Mouse (Mus musculus): ENCODE results near the gene Zfyve26.

Zfyve26 gene

DNA sequence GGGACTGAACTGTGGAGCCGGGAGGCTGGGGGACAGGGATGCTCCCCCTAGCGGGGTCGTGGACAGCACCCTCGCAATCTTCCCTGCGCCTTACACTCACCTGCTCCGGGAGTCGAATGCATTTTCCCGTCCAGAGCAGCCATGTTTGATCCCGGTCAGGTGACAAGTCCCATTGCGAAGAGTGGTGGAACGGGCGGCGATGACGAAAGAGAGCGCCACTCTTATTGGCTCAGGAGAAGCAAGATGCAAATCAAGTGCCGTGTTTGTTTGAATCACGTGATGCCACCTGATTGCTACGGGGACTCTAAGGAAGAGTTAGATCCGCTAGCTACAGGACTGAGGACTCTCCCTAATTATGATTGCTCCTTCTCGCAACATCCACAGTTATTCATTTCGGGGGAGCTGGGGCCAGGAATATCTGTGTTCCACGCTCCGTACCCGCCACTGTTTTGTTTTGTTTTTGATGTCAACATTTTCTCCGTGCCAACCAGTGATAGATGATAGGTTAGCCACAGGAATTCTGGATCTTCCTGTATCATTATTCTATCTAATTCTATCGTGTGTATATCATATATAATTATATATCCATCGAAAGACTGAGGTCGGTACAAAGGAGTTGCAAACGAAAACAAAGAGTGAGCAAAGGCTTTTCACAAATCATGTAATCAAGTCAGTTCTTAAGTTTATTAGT lies at the start of gene Zfyve26:
TSS of gene Zfyve26 (minus strand) at position 179 of the 691 bp plus-strand sequence.
- peak; percentile 97 for DNase-seq (ENCODE audit: low spot score)

DNA sequence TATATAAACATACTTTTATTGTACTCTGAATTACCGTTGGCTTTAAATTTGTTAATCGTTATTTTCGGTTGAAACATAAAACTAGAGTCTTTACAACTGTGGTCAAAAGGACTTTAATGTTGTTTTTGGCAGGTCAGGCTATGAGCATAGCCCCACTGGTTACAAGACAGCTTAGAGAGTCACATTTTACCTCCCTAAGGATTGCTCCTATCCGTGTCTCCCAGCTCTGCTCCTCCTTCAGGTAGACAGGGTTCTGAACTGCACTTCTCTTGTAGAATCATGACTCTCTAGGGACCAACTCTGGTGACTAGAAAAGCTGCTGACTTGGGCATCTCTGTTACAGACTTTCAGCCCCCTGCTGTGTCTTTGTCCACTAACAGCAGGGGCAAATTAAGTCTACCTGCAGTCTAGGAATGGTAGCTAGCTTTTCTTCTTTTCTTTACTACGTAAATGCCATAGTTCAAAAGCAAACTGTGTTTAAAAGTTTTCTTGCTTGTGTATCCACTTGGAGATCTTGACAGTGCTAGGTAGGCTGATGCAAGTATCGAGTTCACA lies 45.3 kb upstream of the Zfyve26 start:
- no peak for DNase-seq (ENCODE audit: low spot score)

DNA sequence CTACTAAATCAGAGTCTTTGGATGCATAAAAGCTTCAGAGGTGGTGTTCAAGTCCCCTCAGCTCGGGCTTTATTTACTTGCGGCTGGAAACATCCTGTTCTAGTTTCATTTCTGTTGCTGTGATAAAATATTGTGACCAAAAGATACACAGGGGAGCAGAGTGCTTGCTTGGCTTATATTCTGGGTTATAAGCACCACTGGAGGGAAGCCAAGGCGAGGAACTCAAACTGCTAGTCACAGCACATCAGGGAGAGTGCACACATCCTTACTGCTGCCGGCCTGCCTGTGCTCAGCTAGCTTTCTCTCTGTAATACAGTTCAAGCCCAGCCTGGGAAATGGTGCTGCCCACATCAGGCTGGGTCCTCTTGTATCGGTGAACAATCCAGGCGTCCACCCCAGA lies 44.4 kb upstream of the Zfyve26 start:
- no peak for DNase-seq (ENCODE audit: low spot score)

DNA sequence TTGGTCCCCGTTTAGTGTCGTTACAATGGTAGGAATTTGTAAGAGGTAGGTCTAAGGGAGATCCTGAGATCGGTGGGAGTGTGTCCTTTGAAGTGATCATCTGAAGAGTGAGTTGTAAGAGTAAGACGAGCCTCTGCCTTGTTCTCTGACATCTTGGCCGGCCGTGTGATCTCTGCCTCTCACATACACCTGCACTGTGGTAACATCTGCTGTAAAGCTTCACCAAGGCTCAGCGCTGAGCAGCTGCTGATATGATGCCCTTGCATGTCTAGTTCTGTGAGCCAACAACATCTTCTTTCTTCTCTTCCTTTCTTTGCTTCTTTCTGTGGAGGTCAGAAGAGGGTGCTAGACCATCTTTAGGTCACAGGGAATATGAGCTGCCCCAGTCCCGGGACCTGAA lies 42.7 kb upstream of the Zfyve26 start:
- DNase-seq (ENCODE audit: low spot score) = no peak

DNA sequence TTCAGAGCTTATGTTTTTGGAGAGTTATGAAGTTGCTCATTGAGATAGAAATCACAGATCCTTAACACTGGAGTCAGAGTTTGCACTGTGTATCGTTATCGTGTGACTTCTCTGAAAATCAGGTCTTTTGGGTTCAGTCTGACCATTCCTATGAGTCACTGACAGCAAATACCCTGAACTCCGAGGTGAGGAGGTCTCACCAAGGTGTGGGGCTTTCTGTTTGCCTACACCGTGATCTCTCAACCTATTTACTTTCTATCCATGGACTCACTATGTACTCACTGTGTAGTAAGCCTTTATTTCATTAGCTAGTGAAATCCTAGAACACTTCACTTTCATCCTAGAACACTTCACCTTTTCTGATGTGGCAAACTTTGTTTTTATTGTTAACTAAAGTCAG lies 35.6 kb upstream of the Zfyve26 start:
- no peak for DNase-seq (ENCODE audit: low spot score)

DNA sequence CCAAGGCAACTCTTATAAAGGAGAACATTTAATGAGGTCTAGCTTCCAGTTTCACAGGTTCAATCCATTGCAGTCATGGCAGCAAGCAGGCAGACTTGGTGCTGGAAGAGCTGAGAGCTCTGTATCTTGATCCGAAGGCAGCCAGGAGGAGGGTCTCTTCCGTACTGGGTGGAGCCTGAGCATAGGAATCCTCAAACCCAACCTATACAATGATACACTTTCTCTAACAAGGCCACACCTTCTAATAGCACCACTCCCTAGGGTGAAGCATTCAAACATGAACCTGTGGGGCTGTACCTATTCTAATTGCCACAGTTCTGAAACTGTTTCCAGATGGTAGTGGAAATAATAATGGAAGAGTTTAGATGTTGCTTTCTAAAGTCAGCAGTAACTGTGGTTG lies 34.5 kb upstream of the Zfyve26 start:
- no peak for DNase-seq (ENCODE audit: low spot score)

DNA sequence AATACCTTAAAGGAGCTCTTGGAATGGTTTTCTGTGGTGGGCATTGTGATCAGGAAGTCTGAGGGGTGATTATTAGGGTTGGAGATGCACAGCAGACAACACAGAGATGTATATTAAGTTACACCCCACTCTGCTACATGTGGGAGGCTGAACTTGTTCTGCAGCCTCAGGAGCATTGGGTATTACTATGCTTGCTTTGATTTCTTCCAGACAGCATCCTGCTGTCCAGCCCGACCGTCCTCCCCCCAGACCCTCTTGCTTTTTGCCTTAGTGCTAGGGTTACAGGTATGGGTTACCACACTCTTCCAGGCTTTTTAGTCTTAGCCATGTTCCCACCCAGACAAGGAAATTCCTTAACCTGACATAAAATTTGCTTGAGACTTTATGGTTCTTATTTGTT lies 31.8 kb upstream of the Zfyve26 start:
- no peak for DNase-seq (ENCODE audit: low spot score)

DNA sequence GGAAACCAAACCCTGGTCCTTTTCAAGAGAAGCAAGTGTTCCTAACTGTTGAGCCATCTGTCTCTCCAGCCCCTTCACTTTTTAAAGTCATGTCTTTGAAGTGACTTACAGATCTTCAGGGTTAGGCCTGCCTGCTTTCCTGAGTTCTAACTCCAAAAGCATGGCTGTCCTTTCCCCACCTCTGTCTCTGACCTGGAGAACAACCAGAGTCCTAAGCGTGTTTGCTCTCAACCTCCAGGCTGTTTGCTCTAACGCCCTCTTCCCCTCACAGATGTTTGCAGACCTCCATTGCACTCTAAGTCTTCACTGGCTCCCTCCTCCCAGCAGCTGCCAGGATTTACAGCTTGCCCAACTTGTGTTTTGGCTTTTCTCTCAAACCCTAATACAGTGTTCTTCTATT lies 30.6 kb upstream of the Zfyve26 start:
- no peak for DNase-seq (ENCODE audit: low spot score)

DNA sequence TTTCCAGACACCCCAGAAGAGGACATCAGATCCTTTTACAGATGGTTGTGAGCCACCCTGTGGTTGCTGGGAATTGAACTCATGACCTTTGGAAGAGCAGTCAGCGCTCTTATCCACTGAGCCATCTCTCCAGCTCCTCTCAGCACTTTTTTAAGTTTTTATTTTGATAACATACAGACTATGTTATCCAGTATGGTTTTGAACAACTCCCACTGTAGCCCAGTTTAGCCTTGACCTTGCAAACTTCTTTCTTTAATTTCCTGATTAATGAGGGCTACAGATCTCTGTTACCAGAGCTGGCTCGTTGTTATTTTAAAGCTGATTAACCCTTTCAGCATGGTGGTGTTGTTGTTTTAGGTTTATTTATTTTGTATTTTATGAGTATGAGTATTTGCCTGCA lies 30.1 kb upstream of the Zfyve26 start:
- no peak for DNase-seq (ENCODE audit: low spot score)

DNA sequence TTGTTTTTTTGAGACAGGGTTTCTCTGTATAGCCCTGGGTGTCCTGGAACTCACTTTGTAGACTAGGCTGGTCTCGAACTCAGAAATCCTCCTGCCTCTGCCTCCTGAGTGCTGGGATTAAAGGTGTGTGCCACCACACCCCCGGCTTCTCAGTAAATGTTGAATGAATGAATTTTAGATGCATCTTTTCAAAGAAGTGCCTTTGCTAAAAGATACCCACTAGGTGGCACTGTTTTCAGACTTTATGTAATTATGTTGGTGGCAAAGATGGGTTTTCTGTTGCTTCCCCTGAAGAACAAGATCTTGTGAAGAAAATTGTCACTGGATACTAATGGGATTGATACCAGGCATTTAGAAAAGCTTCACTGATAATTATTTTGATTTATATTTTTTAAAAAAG lies 26.4 kb upstream of the Zfyve26 start:
- peak; percentile 82 for DNase-seq (ENCODE audit: low spot score)

DNA sequence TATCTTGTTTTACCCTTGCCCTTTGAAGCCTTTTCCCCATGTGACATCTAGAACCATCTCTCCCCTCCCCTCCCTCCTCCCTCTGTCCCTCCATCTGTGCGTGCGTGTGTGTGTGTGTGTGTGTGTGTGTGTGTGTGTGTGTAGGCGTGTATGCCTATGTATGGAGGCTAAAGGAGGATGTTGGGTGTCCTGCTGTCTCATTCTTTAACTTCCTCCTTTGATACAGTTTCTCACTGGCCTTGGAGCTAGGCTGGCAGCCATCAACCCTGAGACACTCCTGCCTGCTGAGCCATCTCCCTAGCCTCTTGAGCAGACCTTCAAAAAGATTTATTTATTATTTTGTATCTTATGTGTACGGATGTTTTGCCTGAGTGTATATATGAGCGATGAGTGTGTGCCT lies 24.8 kb upstream of the Zfyve26 start:
- DNase-seq (ENCODE audit: low spot score) = no peak

DNA sequence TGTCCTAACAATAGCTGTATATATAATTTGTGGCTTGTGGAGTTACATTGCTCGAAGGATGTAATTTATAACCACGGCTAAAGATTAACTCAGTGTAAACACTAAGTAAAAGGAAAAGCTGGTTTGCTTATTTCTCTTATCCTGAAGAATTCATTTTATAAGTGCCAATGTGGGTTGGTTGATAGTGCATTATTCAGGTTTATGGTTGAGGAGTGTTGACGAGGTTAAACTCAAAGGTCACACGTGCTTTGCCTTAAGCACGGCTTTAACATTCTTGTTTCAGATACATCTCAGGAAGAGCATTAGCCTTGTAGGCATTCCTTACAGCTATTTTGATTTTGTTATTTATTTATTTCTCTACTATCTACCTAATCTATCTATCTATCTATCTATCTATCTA lies 21.2 kb upstream of the Zfyve26 start:
- DNase-seq (ENCODE audit: low spot score) = no peak

DNA sequence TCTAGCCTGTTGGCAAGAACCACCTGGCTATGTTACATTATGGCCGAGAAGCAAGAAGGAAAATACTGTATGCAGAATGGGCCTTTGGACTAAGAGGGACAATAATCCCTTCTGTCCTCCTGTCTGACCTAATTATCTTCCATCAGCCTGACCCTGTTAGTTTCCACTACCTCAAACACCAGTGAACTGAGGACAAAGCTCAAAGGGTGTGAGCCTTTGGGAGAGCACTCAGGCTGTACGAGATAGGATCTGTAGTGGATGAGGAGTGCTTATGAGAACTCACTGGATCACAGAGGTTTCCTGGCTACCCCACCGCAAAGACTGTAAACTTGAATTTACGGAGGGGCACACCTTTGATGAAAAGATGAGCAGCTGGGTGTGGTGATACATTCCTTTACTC lies 17.6 kb upstream of the Zfyve26 start:
- peak; percentile 38 for DNase-seq (ENCODE audit: low spot score)

DNA sequence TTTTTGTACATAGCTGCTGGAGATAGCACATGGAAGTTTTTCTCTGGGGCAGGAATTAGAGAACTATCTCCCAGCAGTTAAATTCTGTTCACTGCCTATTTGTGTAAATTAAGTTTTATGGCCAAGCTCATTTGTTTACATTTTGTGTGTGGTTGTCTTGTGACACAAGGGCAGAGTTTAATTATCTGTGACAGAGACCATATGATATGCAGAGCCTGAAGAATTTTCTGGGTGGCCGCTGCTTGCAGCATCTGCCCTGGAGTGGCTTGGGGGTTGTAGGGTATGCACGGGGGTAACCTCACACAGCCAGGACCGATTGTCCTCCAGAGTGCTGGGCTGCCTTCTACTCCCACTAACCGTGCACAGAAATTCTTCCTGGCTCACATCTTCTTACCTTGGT lies 9.9 kb upstream of the Zfyve26 start:
- DNase-seq (ENCODE audit: low spot score) = no peak

DNA sequence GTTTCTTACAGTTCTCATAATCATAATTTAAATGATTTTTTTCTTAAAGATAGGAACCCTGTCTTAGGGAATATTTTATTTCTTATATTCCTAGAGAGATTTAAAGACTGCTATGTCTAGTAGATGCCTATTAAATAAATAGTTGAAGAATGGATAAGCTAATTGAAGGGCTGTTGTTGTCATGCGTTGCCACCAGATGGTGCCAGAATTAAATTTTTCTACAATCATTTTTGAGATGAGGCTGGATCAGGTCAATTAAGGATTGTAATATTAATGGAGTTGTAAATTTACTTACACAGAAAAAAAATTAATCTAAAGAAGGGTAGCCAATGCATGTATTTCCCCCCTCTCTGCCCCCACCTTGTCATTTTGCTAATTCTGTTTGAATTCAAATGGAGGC lies 9.0 kb upstream of the Zfyve26 start:
- DNase-seq (ENCODE audit: low spot score) = peak; percentile 31

DNA sequence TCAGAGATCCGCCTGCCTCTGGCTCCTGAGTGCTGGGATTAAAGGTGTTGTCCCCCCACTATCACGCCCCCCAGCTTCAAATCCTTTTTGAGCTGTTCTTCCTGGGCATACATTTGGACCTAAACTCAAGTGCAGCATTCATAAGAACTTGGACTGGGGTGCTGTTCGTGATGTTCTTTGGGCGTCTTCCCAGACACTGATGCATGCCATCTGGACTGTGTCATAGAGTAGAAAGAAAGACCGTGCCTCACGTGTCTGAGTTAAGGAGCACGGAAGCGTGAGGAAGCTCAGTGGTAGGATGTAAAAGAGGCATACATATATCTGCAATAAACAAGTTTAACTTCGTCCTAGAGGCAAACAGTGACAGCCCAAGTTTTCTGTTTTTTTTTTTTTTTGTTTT lies 5.7 kb upstream of the Zfyve26 start:
- no peak for DNase-seq (ENCODE audit: low spot score)

DNA sequence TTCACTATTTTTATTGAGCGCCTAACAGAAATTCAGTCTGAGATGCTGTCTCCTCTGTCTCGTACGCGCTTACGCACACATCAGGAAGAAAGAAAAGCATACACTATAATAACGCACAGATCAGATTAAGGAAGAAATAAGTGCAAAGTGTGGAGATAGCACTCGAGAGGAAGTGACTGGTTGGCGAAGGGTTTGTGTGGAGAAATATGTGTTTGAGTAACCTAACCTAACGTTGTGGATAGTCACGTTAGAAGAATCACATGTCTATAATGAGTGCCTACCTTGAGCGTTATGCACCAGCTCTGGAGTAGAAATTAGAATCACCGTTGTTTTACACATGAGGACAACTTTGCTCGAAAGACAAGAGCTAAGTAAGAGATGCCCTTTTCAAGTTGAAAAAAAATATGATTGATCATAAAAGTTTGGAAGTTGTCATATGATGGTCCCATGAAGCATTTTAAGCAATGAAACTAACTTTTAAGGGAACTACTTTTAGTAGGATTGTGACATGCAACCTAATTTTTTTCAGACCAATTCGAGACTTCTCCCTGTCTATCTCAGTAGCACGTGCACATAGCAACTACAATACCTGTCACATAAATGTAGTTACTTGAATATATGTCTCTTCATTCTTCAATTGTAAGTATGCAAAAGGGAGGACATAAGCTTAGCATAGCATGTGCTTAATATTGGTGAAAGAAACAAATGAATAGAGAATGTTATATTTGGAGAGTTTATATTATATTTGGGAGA lies 2.0 kb upstream of the Zfyve26 start:
- no peak for DNase-seq (ENCODE audit: low spot score)

DNA sequence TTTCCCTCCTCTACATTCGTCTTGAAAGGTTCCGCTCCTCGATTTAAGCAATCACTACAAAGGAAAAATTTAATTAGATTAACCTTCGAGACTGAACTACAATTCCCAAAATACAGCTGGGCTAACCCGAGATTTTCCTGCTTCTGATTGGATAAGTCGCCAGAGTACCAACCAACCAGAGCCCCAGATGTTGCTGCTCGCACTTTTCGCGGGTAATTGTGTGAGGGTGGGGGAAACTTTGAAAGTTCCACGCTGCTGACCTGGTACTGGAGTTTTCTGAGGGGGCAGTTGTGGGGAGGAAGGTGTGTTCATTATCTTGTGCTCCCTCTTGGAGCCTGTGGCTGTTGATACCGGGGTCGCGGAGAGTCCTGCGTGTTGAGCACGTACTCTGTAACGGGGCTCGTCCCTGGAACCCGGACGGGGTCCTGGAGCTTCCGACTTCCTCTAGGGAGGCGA lies 1.0 kb upstream of the Zfyve26 start, which contains the start of gene Rad51b:
TSS of gene Rad51b (plus strand) at position 162 of the 456 bp plus-strand sequence.
- DNase-seq (ENCODE audit: low spot score) = peak; percentile 95

DNA sequence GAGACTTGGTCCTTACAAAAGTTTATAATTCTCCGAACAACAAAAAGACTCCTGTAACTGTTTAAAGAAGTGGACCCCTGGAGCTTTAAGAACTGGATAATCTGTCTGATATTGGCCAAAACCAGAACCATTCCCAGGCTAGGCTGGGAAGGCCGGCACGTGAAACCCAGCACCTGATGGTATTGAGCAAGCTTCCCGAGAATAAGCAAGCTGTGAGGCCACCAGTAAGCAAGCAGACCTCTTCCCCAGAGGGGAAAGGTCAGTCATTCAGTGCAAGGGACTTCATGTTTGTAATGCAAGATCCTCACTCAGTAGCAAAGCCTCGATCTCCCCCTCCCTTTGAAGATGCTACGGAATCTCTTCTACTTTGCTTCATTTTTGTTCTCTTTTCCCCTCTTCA lies 3.2 kb downstream of the Zfyve26 start:
- no peak for DNase-seq (ENCODE audit: low spot score)

DNA sequence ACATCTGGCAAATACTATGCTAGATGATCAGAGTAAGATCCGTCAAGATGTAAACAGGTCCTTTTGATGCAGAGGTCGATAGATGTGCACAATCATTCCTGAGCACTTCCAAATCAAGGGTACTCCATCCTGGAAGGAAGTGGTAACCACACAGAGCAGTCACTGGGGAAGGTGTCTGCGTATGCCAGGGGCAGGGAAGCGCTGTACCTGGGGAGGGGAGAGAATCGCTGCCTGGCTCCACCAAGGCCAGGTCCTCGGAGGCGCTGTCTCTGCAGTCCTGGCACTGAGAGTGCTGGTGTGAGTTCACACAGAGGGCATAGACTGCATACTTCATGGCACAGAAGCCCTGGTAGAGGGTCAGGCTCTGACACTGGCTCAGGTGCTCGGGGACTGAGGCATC lies 13.5 kb downstream of the Zfyve26 start:
- DNase-seq (ENCODE audit: low spot score) = no peak

DNA sequence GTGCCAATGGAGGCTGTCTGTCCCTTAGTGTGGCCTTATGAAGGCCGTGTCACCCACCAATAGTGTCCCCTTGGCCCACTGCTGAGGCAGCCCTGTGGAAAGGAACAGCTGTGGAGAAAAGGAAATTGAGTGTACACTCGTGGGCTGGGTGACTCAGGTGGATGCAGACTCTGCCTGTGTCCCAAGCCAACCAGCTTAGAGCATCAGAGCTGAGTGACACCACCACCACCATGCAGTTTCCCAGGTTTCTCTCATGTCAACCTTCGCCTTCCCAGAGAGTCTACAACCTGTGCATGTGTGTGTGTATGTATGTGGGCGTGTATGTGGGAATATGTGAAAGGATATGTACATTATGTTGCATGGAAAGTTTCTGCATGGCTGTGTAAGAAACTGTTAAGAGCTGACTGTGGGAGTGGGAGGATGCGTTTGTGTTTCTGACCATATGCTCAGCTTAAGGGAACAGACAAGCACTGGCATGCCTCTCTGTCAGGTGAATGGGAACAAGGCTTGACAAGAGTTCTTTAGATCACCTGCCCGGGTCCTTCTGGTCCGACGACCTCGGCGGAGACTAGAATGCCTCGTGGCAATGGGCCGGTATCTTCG lies 16.5 kb downstream of the Zfyve26 start:
- no peak for DNase-seq (ENCODE audit: low spot score)

DNA sequence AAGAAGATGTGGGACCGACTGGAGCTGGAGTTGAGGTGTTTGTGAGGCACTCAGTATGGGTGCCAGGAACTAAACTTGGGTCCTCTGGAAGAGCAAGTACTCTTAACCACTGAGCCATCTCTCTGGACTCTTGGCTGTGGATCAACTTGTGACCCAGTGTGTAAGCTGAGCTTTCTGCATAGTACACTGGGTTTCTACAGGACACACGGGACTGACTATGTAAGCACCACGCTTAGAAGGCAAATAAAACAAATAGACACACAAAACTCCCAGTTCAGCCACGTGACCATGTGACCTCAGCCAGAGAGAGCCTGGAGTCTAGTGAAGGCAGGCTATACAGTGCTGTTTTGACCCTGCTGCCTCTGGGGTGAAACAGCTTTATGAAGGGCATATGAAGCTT lies 23.5 kb downstream of the Zfyve26 start:
- DNase-seq (ENCODE audit: low spot score) = no peak

DNA sequence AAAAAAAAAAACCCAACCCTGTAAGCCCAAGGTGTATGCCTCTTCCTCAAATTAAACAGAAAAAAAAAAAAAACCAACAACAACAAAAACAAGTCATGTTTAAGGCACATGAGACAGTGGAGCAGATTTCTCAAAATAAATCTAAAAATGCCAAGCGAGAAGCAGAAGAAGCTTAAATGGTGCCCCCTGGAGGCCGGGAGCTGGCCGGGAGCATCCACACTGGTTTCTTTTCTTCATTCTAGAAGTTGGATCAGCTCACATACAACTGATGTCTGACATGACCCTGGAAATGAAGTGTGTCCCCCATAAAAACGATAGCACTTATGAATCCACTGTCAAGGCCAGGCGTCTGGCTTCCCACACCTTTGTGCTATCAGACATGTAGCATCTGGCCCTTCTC lies 35.1 kb downstream of the Zfyve26 start:
- DNase-seq (ENCODE audit: low spot score) = peak; percentile 51

Data from retina, embryonic 14.5 days (tissue).